7 mouse cellular contexts compared by ENCODE assay signal in genomic region chr17:93203076-93204031, GRCm38 (mm10). TPM values are rescaled to one million over a fixed set of nuclear protein-coding genes. Genes with fewer than 3 reads are reported as not detected.
DNase-seq lines count a peak whose midpoint lies in the region; ATAC-seq and TF ChIP-seq lines count a peak whose summit lies in the region.

No protein-coding gene starts in this region.

- H3K4me2 ChIP-seq in lung, embryonic 14.5 days: peak overlapping the region; percentile 53
- peak overlapping the region; percentile 55 for H3K4me2 ChIP-seq in forebrain, embryonic 14.5 days (ENCODE audit: low read length)
- H3K4me2 ChIP-seq in limb, embryonic 13.5 days (replicated peaks): peak overlapping the region; percentile 70

- no peak for TF ChIP-seq POLR2A in lung, adult 2 months (IDR thresholded peaks at IDR 0.05; ENCODE audit: borderline replicate concordance, extremely low read depth, low read depth, low read length)

- peak overlapping the region; percentile 23; the same call in 1 of the 2 replicates for H3K4me3 ChIP-seq in lung, embryonic 14.5 days (ENCODE audit: low read depth, low read length)
- H3K4me3 ChIP-seq in lung, adult 2 months (replicated peaks; ENCODE audit: extremely low read depth, low read depth, low read length): no peak overlapping the region
- H3K4me3 ChIP-seq in forebrain, embryonic 14.5 days (ENCODE audit: low read depth, low read length): peak overlapping the region; percentile 33
- H3K4me3 ChIP-seq in limb, embryonic 13.5 days: peak overlapping the region; percentile 41

- no peak for TF ChIP-seq CTCF in lung, embryonic 14.5 days (IDR thresholded peaks at IDR 0.05; ENCODE audit: low read depth)
- no peak for TF ChIP-seq CTCF in lung, adult 2 months (IDR thresholded peaks at IDR 0.05; ENCODE audit: insufficient read depth, low read length)

- no peak for ATAC-seq in lung, embryonic 14.5 days (ENCODE audit: insufficient read depth)
- ATAC-seq in forebrain, embryonic 14.5 days: peak; percentile 63
- ATAC-seq in limb, embryonic 13.5 days (ENCODE audit: low FRiP score, low read depth): 0 out of 2 replicates have a peak, but pooled peaks have one; percentile 1

- H3K9ac ChIP-seq in lung, embryonic 14.5 days: no peak overlapping the region
- H3K9ac ChIP-seq in forebrain, embryonic 14.5 days (ENCODE audit: low read length): peak overlapping the region; percentile 44
- H3K9ac ChIP-seq in limb, embryonic 13.5 days: no peak overlapping the region

- H3K27me3 ChIP-seq in lung, embryonic 14.5 days (ENCODE audit: insufficient read depth, low read length): peaks cover 69% of the 10 kb centered on the region
- peaks cover 35% of the 10 kb centered on the region for H3K27me3 ChIP-seq in forebrain, embryonic 14.5 days (replicated peaks; ENCODE audit: control insufficient read depth, insufficient read depth, low read length)
- H3K27me3 ChIP-seq in limb, embryonic 13.5 days: peaks cover 72% of the 10 kb centered on the region

- under 1% methylated on average over 33 of the region's 34 CpGs for WGBS in lung, embryonic 14.5 days
- 2% methylated on average over 34 of the region's 34 CpGs for WGBS in lung, adult 2 months
- WGBS in forebrain, embryonic 14.5 days: under 1% methylated on average over 34 of the region's 34 CpGs
- WGBS in limb, embryonic 13.5 days: under 1% methylated on average over 34 of the region's 34 CpGs

- H3K4me1 ChIP-seq in lung, embryonic 14.5 days (ENCODE audit: insufficient read depth): no peaks in the 10 kb centered on the region
- H3K4me1 ChIP-seq in lung, adult 2 months (ENCODE audit: control insufficient read depth, insufficient read depth, low read length): 0 out of 2 replicates have a peak, but pooled peaks cover 2% of the 10 kb centered on the region
- H3K4me1 ChIP-seq in forebrain, embryonic 14.5 days (ENCODE audit: control insufficient read depth, insufficient read depth, low read length): peaks cover 8% of the 10 kb centered on the region
- peaks cover 36% of the 10 kb centered on the region for H3K4me1 ChIP-seq in limb, embryonic 13.5 days

- H3K36me3 ChIP-seq in lung, embryonic 14.5 days (ENCODE audit: insufficient read depth): no peaks in the 10 kb centered on the region
- no peaks in the 10 kb centered on the region for H3K36me3 ChIP-seq in forebrain, embryonic 14.5 days (ENCODE audit: control insufficient read depth, insufficient read depth, low read length)
- no peaks in the 10 kb centered on the region for H3K36me3 ChIP-seq in limb, embryonic 13.5 days

- no peaks in the 10 kb centered on the region; the same call in 1 of the 2 replicates for H3K9me3 ChIP-seq in lung, embryonic 14.5 days (ENCODE audit: low read depth, low read length)
- H3K9me3 ChIP-seq in forebrain, embryonic 14.5 days (replicated peaks; ENCODE audit: control insufficient read depth, low read length): no peaks in the 10 kb centered on the region
- no peaks in the 10 kb centered on the region for H3K9me3 ChIP-seq in limb, embryonic 13.5 days

- DNase-seq in lung, embryonic 14.5 days: peak; percentile 5
- no peak for DNase-seq in lung, adult 2 months
- peak; percentile 69 for DNase-seq in forebrain, embryonic 14.5 days (ENCODE audit: low spot score)
- peak; percentile 67 for DNase-seq in right cerebral cortex, postnatal 4 days
- no peak for DNase-seq in thymus, adult 18-20 months
- no peak for DNase-seq in gastrocnemius, postnatal 10 days

- H3K27ac ChIP-seq in lung, embryonic 14.5 days (ENCODE audit: low read depth): no peak overlapping the region
- peak overlapping the region; percentile 15; the same call in 1 of the 2 replicates for H3K27ac ChIP-seq in forebrain, embryonic 14.5 days (ENCODE audit: low read depth, low read length)
- H3K27ac ChIP-seq in limb, embryonic 13.5 days: no peak overlapping the region

RNA-seq across cellular contexts. Expression of gene Adcyap1, which starts 4.5 kb away (rescaled TPM):
- not detected in 2 replicates for polyA plus RNA-seq in lung, embryonic 14.5 days (2014; fragmentation: Nextera tagmentation; extraction: Ambion mirVana)
- not detected in 2 replicates for polyA plus RNA-seq in lung, adult 2 months (2012; rRNA removed)
- polyA plus RNA-seq in forebrain, embryonic 14.5 days (2014; fragmentation: Nextera tagmentation; extraction: Ambion mirVana): 9.6 and 10.9 TPM in 2 replicates
- polyA plus RNA-seq in limb, embryonic 13.5 days (2015; fragmentation: Nextera tagmentation; extraction: Ambion mirVana): 1.6 and 1.9 TPM in 2 replicates
- under 1 TPM in 1 of 2 experiments, not detected in 1; 0.16 TPM for total RNA-seq in gastrocnemius, postnatal 10 days (2021)

Comparison
In these comparisons a context has a peak if more than half of its experiments do, and no peak if none do; other contexts are left out.
1. DNase-seq: peak in lung, embryonic 14.5 days (single experiment), forebrain, embryonic 14.5 days (single experiment) and right cerebral cortex, postnatal 4 days (single experiment); none in lung, adult 2 months (single experiment), thymus, adult 18-20 months (0 of 2) and gastrocnemius, postnatal 10 days (single experiment).
2. Peak in every context shown above with its lines, with median percentiles within 50 percentile points of each other: H3K4me2 ChIP-seq.